Mouse (Mus musculus) WW6 (cell line): ENCODE measurements around the gene Ndrg3.
"Not testable (repeated sequence)": the region's sequence is repeated elsewhere in the genome, so short reads cannot be mapped to it uniquely, and the experiment has no call there.

ENCODE experiments used
- DNase-seq: peaks from one replicate; pipeline ENCODE4 v3.0.0-alpha.2; 2013; ENCODE audit warnings: low read depth, low spot score

The Ndrg3 gene

GRCm38 (mm10) chr2:156939926-156940325 is 51.9 kb downstream of the Ndrg3 start:
- DNase-seq = not testable (repeated sequence)

- no peak for DNase-seq
These were observed 54.1 kb downstream of the Ndrg3 start for GRCm38 (mm10) chr2:156937795-156938194.

GRCm38 (mm10) chr2:156935005-156935404 is 56.9 kb downstream of the Ndrg3 start:
- DNase-seq = no peak

GRCm38 (mm10) chr2:156933426-156933825 is 58.4 kb downstream of the Ndrg3 start:
- DNase-seq = no peak

GRCm38 (mm10) chr2:156931421-156931820 is 60.4 kb downstream of the Ndrg3 start:
- no peak for DNase-seq

GRCm38 (mm10) chr2:156930549-156930948 is 61.3 kb downstream of the Ndrg3 start:
- DNase-seq = no peak

GRCm38 (mm10) chr2:156929519-156930120 is 62.2 kb downstream of the Ndrg3 start:
- DNase-seq = no peak

- DNase-seq = no peak
These were observed 63.2 kb downstream of the Ndrg3 start for GRCm38 (mm10) chr2:156928606-156929005.

GRCm38 (mm10) chr2:156927663-156928062 is 64.2 kb downstream of the Ndrg3 start:
- no peak for DNase-seq

GRCm38 (mm10) chr2:156925611-156926010 is 66.2 kb downstream of the Ndrg3 start:
- not testable (repeated sequence) for DNase-seq

- not testable (repeated sequence) for DNase-seq
These were observed 66.8 kb downstream of the Ndrg3 start for GRCm38 (mm10) chr2:156925075-156925474.

- no peak for DNase-seq
These were observed 67.5 kb downstream of the Ndrg3 start for GRCm38 (mm10) chr2:156924210-156924898.

- DNase-seq = no peak
These were observed 68.8 kb downstream of the Ndrg3 start for GRCm38 (mm10) chr2:156923057-156923456.

- DNase-seq = no peak
These were observed 72.1 kb downstream of the Ndrg3 start for GRCm38 (mm10) chr2:156919796-156920195.

GRCm38 (mm10) chr2:156919191-156919590 is 72.7 kb downstream of the Ndrg3 start:
- not testable (repeated sequence) for DNase-seq

- DNase-seq = no peak
These were observed 73.3 kb downstream of the Ndrg3 start for GRCm38 (mm10) chr2:156918562-156918961.

- no peak for DNase-seq
These were observed 75.3 kb downstream of the Ndrg3 start for GRCm38 (mm10) chr2:156916419-156917125.

GRCm38 (mm10) chr2:156915559-156915958 is 76.3 kb downstream of the Ndrg3 start:
- DNase-seq = no peak

- DNase-seq = no peak
These were observed 78.7 kb downstream of the Ndrg3 start for GRCm38 (mm10) chr2:156913191-156913590.

GRCm38 (mm10) chr2:156905931-156906330 is 85.9 kb downstream of the Ndrg3 start:
- not testable (repeated sequence) for DNase-seq

GRCm38 (mm10) chr2:156904976-156905717 is 86.7 kb downstream of the Ndrg3 start:
- peak; percentile 47 for DNase-seq

- peak; percentile 24 for DNase-seq
These were observed 88.5 kb downstream of the Ndrg3 start for GRCm38 (mm10) chr2:156903367-156903766.
